Mouse (Mus musculus): Measurements from ENCODE around the gene Ppm1k. TPM values are rescaled to one million over a fixed set of nuclear protein-coding genes. Genes with fewer than 3 reads are reported as not detected.
"Not testable (repeated sequence)": the region's sequence is repeated elsewhere in the genome, so short reads cannot be mapped to it uniquely, and the experiment has no call there.

Ppm1k gene
- total RNA-seq, 1 experiment from 2014 or later = 59.4 TPM

DNA sequence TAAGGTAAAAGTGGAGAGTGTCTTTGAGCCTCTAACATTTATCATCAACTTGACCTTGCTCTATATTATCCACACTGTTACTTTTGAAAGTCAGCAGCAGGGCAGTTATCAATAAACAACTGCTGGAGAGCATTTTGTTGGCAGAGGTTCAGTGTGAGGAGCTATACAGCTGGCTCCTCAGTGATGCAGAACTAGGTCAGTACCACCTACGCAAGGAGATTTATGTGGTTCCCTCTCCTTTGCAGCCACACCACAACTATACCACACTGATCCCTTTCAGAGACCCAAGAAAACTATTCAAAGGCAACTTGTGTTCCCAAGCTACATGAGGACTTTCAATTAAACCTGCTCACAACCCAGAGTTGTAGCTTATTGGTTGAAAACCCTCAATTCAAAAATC lies 3.8 kb downstream of the Ppm1k start:
- no peak for DNase-seq

- no peak for DNase-seq
Observed at GRCm38 (mm10) chr6:57531011-57531410, 4.3 kb downstream of the Ppm1k start.

DNA sequence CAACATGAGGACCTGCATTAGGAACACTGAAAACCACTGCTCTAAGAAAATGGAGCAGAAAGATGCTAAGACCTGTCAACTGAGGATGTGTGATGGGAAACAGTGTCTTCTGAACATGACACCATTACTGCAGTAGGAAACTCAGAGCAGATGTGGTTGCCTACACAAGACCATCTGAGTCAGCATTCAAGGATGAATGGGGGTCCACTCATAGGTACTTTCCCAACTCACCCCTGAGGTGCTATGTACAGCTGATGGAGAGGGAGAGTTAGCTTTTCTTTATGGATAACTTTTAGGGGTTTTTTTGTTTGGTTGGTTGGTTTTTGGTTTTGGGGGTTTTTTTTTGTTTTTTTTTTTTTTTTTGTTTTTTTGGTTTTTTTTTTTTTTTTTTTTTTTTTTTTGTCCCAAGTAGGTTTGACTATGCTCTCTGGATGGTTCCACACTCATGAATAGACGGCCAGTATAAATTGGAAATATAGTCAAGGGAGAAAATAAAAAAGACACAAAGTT lies 5.9 kb downstream of the Ppm1k start:
- DNase-seq = no peak

DNA sequence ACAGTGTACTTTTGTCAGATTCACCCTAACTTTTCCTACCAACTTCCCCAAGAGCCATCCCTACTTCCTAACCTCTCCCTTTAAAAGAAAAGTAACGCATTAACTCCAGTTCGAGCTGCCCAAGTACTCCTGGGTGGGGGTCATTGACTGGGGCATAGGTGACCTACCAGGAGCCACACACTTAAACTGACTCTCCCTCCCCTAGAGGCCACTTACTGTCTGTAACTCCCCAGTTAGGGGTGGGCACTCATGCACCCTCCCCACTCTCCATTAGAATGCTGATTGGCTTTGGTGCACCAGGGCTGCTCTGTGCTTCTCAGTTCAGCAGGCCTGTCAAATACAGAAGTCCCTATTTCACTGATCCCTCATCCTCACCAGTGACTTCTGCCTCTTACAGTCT lies 8.3 kb downstream of the Ppm1k start:
- DNase-seq = no peak

DNA sequence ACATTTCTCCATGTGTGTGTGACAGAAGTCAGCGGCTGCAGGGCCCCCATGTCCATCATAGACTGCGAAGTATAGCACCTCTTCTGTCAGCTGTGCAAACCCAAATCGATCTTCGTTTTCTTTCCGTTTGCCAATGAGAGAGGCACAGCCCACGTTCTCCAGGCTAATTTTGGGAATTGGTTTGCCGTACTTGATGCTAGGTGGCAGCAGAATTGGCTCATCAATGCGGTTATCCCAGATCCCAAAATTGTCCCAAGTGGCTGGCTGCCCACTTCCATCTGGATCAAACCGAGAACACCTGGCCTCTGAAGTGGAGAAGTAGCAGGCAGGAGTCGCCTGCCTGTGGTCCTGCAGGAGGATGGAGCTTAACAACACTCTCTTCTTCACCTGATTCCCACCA lies 10.5 kb downstream of the Ppm1k start:
- no peak for DNase-seq

GRCm38 (mm10) chr6:57520749-57521652 lies 14.3 kb downstream of the Ppm1k start:
- no peak for DNase-seq

- DNase-seq = no peak
Observed at GRCm38 (mm10) chr6:57514035-57514374, 21.3 kb downstream of the Ppm1k start.

DNA sequence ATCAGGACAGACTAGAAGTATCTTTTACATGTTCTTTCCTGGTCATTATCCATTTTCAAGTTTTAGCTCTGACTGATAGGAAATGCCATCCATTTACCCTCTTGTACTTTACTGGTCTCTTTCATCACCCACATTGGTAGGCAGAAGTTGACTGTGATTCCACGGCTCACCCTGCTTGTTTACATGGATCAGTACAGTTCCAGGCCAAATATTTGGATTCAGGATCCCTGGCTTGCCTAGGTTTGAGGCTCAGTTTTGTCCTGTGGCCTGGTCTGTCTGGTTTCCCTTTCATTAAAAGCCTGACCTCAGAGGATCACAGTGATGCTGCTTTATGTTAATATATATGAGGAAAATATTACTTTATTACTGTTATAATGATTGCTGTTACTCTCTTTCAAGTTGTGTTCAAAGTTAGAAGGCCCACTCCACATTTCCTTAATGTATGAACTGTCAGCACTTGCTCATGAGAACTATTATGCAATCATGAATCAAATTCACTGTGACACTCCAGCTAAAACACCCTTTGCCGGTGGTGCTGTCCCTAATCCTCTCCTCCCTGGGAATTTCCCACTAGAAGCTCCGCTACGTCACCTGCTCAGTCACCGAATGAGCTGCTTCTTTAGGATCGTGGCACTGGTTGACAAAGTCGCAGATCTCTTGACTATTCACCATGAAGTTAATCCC lies 21.8 kb downstream of the Ppm1k start:
- no peak for DNase-seq

DNA sequence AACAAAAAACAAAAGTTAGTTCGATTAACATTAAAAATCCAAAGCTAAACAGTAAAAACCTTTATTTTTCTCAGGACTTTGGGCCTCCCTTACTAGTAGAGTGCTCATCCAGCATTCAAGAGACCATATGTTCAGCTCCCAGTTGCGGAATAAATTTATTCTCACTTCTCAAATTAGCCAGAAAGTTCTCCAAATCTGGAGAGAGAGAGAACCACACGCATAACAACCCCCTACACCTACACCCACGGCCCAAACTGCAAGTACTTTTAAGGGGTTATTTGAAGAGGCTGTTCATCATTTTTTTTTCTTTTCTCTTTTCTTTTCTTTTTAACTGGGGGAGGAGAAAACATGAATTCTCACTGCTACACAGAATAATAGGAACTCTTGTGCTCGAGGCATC lies 23.4 kb downstream of the Ppm1k start:
- DNase-seq = no peak

DNA sequence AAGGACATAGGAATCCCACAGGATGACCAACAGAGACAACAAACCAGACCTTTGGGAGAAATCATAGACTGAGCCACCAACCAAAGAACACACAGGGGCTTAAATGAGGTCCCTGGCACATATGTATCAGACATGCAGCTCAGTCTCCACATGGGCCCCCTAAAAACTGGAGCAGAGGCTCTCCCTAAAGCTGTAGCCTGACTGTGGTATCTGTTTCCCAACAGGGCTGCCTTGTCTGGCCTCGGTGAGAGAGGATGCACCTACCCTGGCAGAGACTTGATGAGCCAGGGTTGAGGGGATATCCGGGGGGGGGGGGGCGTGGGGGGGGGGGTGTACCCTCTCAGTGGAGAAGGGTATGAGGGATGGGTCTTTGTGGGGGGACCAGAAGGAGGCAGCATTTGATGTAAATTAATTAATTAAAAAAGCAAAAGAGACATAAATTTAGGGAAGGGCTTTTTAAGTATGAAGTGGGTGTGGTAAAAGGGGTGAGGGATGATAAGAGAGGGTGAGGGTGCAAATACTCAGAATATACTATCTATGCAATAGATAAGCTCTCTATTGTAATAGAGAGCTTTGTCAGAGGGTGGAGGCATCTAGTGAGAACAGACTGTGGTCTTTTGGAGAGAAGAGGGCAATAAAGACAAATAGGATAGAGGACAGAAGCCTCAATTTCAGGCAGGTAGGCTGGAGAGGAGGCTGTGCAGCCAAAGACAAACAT lies 31.4 kb downstream of the Ppm1k start:
- no peak for DNase-seq

- DNase-seq = no peak
Observed at GRCm38 (mm10) chr6:57499209-57499608, 36.1 kb downstream of the Ppm1k start.

DNA sequence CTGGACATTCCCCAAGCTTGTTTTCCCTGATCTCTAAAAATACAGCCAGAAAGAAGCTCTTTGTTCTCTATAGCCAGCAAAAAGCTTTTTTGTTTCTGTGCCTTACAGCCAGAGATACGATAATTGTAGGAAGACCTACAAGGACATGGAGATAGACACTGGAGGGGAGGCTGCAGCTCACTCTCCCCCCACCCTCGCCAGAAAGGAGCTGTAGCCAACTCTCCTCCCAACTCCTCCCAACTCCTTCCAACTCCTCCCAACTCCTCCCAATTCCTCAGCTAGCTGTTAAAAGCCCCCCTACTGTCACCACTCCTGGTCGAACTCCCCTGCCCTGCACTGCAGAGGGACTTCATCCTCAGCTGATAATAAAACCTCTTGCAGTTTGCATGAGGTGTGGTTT lies 67.1 kb downstream of the Ppm1k start:
- not testable (repeated sequence) for DNase-seq

Other genes with a start within 250 kb of the Ppm1k start
- not detected in 2 replicates for gene Vmn1r16, start 206.0 kb downstream of the Ppm1k start, total RNA-seq (2021)
- gene Vmn1r17, start 171.7 kb downstream of the Ppm1k start, total RNA-seq (2021) = not detected in 2 replicates
- gene Vmn1r18, start 139.7 kb downstream of the Ppm1k start, total RNA-seq (2021) = not detected in 2 replicates
- not detected in 2 replicates for gene Vmn1r19, start 131.7 kb downstream of the Ppm1k start, total RNA-seq (2021)
- not detected in 2 replicates for gene Vmn1r20, start 106.5 kb downstream of the Ppm1k start, total RNA-seq (2021)
- gene Herc6, start 45.5 kb upstream of the Ppm1k start, total RNA-seq (2021) = 14.6 and 19.4 TPM in 2 replicates
- gene Pyurf, start 156.6 kb upstream of the Ppm1k start, total RNA-seq (2021) = 15.5 and 16.2 TPM in 2 replicates
- gene Lancl2, start 167.1 kb upstream of the Ppm1k start, total RNA-seq (2021) = 13.7 and 19.8 TPM in 2 replicates